Mouse (Mus musculus): ENCODE data around the gene Arid3c.
"Not testable (repeated sequence)": the region's sequence is repeated elsewhere in the genome, so short reads cannot be mapped to it uniquely, and the experiment has no call there.

The Arid3c gene

DNA sequence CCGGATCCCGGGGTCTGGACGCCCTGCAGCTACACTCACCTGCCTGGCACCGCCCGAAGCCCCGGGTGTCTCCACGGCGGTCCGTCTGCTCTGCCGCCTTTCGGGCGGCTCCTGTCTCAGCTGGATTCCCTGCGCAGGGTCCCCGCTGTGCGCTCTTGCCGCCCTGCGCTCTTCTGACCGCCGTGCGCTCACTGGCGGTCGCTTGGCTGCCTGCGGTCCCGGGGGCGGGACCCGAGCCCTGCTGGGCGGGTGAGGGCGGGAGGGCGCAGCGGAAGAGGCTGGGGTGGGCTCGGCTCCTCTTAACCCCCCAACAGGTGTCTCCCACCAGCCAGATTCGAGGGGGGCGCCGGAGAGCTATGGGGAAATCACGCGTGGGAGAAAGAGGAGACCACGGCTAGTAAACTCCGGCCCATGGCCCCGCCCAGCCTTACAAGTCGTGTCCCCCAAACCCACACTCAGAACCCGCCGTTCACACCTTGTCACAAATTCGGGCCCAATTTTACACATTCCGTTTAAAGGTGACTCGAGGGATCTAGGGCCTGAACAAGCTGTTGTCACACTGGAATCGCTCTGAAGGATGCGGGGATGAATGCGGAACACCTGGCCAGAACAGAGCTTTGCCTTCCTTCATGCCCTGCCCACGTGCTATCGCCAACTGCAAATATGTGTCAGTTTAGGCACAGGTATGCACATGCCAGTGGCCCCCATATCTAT lies at the start of gene Arid3c:
Gene Arid3c, minus strand, starts transcription at position 91 of the 714 bp plus-strand sequence.
- DNase-seq (ENCODE audit: low spot score in 2 of 2): no peak

DNA sequence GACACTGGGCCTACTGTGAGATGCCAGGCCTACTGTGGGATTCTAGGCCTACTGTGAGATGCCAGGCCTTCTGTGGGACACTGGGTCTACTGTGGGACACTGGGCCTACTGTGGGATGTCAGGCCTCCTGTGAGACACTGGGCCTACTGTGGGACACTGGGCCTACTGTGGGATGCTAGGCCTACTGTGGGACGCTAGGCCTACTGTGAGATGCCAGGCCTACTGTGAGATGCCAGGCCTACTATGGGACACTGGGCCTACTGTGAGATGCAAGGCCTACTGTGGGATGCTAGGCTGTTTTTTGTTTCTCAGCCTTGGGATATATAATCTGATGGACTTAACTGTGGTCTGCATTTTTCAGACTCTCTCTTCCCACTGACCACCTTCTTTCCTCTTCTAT lies 44.9 kb upstream of the Arid3c start:
- DNase-seq (ENCODE audit: low spot score in 2 of 2): not testable (repeated sequence)

DNA sequence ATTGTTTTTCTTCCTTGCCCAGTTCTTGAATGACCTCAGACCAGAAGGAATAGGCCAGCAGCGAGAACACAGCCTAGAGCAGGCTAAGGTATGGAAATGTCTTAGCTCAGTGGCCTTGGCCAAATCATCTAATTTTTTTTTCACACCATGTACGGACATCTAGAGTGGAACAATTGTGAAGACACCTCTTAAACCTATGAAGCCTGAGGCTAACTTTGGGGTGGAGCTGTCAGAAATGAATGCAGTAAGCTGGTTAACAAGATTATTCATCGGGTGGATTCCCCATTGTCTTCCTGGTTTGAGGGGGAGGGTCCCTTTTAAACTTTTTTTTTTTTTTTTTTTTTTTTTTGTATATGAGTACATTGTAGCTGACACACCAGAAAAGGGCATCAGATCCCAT lies 43.6 kb upstream of the Arid3c start:
- not testable (repeated sequence) for DNase-seq (ENCODE audit: low spot score in 2 of 2)

DNA sequence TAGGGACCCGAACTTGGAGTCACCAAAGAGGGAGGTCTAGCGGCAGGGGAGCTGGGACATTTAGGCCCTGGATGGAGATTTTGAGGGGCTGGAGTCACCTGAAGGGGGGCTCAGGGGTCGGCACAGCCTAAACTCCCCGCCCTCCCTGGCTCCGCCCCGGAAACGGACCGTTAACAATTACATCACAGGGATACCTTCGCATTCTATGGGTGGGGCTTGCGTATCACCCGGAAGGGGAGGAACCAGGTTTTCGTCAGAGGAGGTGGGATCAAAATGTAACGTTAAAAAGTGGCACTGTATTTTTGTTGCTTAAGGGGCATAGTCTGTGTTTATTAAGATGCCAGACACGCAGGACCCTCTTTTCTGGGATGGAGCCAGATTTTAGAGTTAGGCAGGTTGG lies 43.1 kb upstream of the Arid3c start, which contains the start of gene Ccl27a:
Gene Ccl27a, minus strand, starts transcription at position 246 of the 400 bp plus-strand sequence.
- DNase-seq (ENCODE audit: low spot score in 2 of 2): peak; percentile 78 to 87

DNA sequence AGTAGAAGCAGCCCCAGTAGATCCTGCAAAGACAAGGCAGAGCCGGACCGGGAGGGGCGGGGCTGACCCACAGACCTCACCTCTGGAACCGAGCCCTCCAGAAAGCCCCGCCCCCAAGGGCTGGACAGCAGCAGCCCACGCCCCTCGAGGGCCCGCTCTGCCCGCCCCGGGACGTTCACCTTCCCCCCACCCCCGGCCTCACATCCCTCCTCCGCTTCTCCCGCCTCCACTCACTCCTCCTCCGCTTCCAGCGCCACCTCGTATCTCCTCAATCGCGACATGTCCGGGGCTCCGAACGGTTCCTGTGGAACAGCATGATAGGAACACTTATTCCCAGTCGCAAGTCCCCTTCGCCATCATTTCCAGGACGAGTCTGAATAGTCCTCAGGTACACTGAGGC lies 42.6 kb upstream of the Arid3c start:
- peak; percentile 69 for DNase-seq (ENCODE audit: low spot score in 2 of 2)

DNA sequence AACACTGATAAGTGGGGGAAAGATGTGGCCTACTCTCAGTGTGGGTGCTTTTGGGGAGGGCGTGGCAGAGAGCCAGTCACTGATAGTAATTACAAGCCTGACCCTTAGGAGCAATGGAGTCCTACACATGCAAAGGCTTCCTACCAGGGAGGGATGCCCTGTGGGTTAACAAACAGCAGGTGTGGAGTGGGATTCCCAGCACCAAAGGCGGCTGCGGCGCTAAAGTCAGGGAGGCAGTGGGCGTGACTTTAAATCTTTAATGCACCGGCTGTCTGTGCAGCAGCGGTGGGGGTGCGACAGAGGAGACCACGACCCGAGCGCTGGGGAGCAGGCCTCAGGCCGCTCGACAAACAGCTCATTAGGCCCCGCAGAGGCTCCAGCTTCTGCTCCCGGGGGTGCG lies 42.0 kb upstream of the Arid3c start:
- DNase-seq (ENCODE audit: low spot score in 2 of 2): not testable (repeated sequence)

DNA sequence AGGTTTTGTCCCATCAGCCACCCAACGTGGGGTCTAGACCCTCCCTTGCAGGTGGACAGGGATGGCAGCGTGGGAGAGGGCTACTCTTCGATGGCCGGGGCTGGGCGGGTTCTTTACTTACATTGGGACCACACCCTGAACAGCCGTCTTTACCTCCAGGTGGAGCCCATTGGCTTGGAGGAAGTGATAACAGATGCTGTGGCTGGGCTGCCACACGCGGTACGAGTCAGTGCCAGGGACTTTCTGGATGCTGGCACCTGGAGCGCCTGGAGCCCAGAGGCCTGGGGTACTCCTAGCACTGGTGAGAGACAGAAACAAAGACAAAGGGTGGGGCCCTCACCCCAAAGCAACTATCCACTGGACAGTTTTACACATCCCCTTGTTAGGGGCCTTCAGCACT lies 36.4 kb upstream of the Arid3c start:
- not testable (repeated sequence) for DNase-seq (ENCODE audit: low spot score in 2 of 2)

DNA sequence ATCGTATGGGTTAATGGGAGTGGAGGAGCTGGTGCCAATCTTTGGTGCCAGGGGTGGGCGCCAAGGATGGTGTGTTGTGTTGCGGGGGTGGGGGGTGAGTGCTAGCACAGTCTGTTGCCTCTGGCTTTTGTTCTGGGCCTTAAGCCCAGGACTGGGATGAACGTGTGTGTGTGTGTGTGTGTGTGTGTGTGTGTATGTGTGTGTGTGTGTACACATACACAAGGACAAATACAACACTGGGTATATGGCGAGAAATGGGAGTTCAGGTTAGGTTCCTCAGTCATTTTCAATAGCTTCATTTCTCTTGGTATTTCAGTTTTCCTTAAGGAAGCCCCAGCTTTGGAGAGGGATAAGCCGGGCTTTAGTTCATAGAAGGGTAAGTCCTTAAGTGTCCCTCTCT lies 32.2 kb upstream of the Arid3c start:
- DNase-seq (ENCODE audit: low spot score in 2 of 2): not testable (repeated sequence)

DNA sequence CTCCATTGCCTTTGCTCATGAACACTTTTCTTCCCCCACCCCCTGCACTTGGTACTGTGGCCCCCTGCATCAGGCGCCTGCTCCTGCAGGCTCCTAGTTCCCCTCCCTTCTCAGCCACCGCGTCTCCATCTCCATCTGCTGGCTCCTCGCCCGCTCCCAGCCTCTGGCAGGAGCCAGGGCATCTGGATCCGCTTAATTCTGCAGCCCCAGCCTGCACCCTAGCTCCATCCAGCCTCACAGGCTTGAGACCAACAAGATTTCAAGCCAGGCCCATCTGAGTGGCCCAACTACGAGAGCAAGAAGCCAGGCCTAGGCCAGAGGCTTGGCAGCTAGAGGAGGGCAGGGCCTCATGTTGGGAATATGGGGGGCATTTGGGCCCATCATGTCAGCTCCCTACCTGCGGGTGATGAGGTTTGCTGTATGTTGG lies 31.8 kb upstream of the Arid3c start:
- not testable (repeated sequence) for DNase-seq (ENCODE audit: low spot score in 2 of 2)

DNA sequence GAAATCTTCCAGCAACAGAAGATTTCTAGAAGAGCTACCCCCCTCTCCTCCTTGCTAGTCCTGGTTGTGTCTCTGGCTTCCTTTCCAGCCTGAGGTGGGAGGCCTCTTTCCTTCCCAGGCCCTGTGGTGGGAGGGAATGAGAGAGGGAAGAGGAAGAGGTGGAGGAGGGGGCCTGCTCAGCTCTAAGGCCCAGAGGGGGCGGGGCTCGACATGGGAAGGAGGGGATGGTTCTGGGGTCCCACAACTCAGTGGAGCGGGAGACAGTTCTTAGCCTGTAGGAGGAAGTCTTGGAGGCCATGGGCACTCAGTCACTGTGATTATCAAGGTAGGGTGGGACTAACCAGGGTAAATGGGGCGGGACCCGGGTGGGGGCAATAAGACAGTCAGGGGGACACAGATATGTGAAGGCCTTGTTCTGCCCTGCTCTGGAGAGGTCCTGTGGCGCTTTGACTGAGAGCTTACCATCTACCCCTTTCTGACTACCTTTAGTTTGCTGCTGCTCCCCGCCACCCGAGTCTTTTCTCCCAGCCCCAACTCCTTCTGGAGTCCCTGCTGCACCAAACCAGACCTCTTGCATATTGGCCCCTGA lies 31.3 kb upstream of the Arid3c start:
- DNase-seq (ENCODE audit: low spot score in 2 of 2): no peak

DNA sequence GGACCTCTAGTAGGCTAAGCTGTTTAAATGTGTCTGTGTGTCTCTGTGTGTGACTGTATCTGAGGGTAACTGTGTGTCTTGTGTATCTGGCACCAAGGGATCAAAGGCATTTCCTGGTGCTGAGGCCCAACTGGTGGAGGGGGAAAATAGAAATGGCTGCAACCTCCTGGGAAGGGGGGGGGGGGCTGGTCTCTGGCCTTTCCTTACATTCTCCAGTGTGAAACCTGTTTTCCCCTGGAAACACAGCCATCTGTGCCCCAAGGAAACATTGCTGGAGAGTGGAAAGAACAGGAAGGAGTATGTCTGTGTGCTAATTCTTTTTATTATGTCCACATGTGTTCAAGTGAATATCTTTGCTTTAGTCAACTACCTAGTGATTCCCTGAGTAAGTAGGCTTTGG lies 30.7 kb upstream of the Arid3c start:
- no peak for DNase-seq (ENCODE audit: low spot score in 2 of 2)

DNA sequence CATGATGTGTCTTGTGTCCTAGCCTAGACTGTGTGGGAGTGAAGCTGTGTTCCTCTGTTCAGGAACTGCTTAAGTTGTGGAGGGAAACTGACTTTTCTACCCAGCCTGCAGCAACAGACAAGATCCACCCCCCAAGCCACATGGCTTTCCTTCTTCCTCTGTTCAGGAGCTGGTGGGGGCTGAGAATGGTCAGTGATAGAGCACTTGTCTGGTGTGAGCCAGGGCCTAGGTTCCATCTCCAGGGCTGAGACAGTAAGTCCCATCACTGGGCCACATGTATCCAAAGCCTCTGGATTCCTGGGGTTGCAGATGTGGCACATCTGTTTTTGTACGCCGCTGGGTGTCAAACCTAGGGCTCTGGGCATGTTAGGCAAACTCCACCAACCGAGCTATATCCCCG lies 30.0 kb upstream of the Arid3c start:
- DNase-seq (ENCODE audit: low spot score in 2 of 2): no peak

DNA sequence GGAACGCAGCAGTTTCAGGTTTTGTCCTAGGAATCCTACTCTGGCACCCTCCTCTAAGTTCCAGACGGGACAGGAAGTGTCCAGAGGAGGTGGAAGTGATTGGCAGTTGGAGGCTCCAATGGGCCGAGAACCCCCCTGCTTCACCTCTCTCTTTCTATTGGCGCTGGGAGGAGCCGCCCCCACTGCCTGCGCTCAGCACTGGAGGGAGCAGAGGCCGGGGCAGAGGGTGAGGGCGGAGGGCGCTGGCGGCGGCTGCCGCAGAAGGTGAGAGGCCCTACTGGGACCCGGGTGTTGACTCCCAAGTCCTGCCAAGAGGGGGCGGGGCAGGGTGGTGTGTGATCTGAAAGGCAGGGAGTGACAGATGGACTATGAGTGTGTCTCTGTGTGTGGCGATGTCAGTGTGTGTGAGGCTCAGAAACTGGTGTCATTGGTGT lies 29.4 kb upstream of the Arid3c start:
- DNase-seq (ENCODE audit: low spot score in 2 of 2): peak; percentile 42 to 47

DNA sequence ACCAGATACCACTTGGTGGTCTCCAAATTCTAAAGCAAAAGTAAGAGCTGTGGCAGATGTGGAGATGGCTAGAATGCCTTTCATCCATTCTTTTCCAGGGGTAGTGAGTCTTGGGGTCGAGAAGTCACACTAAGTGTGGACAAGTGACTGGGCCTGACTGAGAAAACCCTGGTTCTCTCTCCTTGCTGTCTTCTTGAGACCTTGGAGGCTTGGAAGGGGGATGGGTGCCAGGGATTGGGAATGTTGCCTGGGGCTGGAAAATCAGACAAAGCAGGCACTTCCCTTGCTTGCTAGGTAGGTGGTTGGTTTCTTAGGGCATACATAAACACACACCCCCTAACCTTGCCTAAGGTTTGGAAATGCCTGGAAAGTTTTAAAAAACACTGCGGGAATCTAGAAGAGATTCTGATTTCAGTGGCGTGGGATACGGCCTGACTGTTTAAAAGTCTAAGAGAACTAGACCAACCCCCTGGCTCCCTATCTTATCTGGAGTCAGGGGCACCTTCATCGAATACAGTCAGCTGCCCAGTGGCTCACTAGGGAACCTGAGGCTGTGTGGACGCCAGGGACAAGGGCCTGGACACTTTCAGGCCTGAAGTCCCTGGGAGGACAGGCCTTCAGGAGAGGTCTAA lies 28.8 kb upstream of the Arid3c start:
- no peak for DNase-seq (ENCODE audit: low spot score in 2 of 2)

DNA sequence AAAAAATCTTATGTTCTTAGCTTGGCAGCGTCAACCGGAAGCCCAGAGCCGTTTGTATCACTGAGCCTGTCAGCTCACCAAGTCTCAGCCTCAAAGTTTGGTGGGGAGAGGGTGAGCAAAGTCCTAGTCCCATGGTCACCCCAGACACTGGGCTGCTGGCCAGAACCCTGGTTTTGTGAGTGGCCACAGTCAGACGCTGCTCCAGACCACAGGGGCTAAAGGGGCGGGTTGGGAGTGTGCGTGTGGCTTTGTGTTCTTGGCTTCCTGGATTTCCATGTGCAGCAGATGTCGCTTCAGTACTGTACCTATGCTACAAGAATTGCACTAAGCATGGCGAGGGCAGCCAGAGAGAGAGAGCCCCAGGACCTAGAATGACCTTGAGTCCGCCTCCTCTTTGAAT lies 28.3 kb upstream of the Arid3c start:
- no peak for DNase-seq (ENCODE audit: low spot score in 2 of 2)

DNA sequence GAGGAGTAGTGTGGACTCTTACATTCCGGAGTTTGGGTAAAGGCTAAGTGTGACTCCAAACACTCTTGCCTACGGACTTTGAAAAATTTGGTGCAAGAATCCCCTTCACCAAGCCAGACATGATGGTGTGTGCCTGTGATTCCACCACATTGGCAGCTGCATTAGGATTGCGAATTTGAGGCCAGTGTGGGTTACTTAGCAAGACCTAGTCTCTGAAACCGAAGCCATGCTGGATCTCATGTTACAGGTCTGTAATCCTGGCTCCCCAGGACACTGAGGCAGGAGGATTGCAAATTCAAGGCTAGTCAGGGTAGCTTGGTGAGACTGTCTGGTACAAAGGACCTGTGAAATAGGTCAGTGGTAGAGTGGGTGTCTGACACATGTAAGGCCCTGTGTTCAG lies 27.8 kb upstream of the Arid3c start:
- no peak for DNase-seq (ENCODE audit: low spot score in 2 of 2)

DNA sequence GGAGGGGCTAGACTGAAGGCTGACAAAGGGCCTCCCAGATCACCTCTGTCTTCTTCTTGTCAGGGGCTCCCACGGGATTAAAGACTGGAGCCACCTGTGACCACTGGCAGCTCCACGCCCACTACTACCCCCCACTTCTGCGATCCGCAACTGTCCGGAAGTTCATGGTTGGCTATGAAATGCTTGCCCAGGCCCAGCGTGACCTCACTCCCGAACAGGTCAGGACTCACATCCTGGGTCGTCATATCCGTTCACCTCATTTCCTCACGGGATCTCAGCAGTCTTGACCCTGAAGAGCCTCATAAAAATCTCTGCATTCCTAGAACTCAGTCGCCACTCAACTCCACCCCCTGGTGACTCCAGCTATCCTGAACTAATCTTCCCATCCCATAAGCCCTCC lies 27.1 kb upstream of the Arid3c start:
- DNase-seq (ENCODE audit: low spot score in 2 of 2): no peak

DNA sequence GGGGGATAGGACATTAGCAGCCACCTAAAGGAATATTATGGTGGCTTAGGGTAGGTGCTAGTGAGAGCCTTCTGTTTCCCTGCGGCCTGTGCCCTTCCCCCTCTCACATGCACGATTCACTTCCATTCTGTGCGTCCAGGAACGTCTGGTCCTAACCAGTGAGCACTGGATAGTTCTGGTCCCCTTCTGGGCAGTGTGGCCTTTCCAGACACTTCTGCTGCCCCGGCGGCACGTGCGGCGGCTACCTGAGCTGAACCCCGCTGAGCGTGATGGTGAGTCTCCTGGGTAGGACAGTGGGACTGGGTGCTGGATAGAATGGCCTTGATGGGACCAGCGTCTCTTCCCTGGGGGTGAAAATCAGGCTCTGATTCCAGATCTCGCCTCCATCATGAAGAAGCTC lies 26.4 kb upstream of the Arid3c start:
- DNase-seq (ENCODE audit: low spot score in 2 of 2): no peak

DNA sequence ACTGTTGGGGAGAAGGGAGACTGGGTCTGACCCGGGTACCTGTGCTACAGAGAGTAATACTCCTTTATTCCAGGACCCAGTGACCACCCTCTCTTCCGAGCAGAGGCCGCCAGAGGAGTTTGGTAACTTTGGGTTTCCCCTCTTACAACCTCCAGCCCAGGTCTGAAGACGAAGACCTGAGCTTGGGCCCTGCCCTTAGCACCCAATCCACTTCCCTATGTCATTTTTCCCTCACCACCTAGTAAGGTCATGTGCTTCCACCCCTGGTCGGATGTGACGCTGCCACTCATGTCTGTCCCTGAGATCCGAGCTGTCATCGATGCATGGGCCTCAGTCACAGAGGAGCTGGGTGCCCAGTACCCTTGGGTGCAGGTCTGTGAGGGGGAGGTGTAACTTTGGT lies 25.5 kb upstream of the Arid3c start:
- DNase-seq (ENCODE audit: low spot score in 2 of 2): no peak

DNA sequence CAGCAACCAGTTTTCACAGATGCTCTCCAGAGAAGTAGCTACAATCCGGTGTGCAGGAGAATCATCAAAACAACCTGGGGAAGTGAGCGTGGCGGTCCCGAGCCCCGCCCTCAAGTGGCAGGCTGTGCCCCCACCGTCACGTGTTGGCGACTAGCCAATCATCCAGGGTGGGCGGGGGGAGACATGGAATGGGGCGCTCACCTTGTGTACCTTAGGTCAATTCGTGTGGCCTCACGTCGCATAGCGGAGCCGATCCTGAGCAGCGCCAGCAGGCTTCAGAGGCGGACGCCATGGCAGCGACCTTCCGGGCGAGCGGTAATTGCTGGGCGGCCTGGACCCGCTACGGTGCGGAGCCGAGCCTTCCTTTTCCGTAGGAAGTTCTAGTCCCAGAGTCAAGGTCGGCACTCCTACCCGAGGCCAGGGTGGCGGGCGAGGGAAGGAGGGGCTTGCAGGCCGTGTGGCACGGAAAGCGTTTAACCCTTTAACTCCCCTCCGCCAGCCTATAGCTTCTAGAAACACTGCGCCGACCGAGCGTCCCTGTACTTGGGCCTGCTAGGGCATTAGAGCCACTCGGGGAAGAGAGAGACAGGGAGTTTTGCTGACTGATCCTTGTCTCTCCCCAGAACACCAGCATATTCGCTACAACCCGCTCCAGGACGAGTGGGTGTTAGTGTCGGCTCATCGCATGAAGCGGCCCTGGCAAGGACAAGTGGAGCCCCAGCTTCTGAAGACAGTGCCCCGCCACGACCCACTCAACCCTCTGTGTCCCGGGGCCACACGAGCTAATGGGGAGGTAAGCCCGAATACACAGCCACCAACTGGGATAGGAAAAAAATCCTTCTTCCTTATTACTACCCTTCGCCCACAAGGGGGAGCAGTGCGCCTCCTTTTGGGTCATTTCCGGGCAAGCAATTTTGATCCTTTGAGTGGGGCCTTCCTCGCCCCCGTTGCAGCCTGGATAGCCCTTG lies 24.7 kb upstream of the Arid3c start, which contains the start of gene Sigmar1:
Gene Sigmar1, minus strand, starts transcription at position 820 of the 968 bp plus-strand sequence.
- DNase-seq (ENCODE audit: low spot score in 2 of 2): peak; percentile 90 to 92

DNA sequence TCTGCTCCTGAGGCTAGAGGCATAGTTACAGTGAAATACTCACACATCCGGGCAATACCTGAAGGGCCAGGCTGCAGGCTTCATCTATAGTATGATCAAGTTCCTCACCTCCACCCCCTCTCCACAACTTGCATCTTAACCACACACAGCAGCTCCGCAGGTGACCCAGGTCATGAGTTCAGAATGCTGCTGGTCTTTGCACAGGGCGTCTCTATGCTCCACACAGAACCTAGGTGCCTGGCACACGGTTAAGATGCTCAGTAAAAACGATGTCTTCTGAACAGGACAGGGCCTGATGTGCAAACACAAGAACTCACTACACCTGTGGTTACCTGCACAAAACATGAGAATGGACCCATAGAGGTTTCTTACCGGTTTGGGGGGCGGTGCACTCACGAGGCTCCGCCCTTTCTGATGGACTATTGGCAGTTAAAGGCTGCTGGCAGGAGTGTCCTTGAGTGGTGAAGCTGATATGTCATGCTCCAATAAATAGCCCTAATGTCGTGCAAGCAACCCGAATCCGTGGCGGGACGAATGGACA lies 23.9 kb upstream of the Arid3c start, which contains the start of gene Galt:
Gene Galt, plus strand, starts transcription at position 432 of the 541 bp plus-strand sequence.
- no peak for DNase-seq (ENCODE audit: low spot score in 2 of 2)
